Mouse (Mus musculus): ENCODE measurements around the gene Trappc13. TPM values are rescaled to one million over a fixed set of nuclear protein-coding genes. Genes with fewer than 3 reads are reported as not detected.

The Trappc13 gene
- polyA plus RNA-seq, 1 experiment from 2014 or later, result 79.7 TPM

Other genes with a start within 250 kb of the Trappc13 start
- gene Nln, start 68.9 kb downstream of the Trappc13 start, polyA plus RNA-seq (2014; fragmentation: Nextera tagmentation; extraction: Ambion mirVana), result 23.2 and 25.2 TPM in 2 replicates
- gene Sgtb, start 68.7 kb downstream of the Trappc13 start, polyA plus RNA-seq (2014; fragmentation: Nextera tagmentation; extraction: Ambion mirVana), result 25.2 and 29.8 TPM in 2 replicates
- gene Trim23, start 328 bp upstream of the Trappc13 start, polyA plus RNA-seq (2014; fragmentation: Nextera tagmentation; extraction: Ambion mirVana), result 25.2 and 27.5 TPM in 2 replicates
- gene Cenpk, start 50.1 kb upstream of the Trappc13 start, polyA plus RNA-seq (2014; fragmentation: Nextera tagmentation; extraction: Ambion mirVana), result 54.7 and 61.5 TPM in 2 replicates
- gene Ppwd1, start 50.4 kb upstream of the Trappc13 start, polyA plus RNA-seq (2014; fragmentation: Nextera tagmentation; extraction: Ambion mirVana), result 15.5 and 16.4 TPM in 2 replicates
- 2.6 and 3.1 TPM in 2 replicates for gene Adamts6, start 109.4 kb upstream of the Trappc13 start, polyA plus RNA-seq (2014; fragmentation: Nextera tagmentation; extraction: Ambion mirVana)

Data from neural tube, embryonic 11.5 days (tissue).